Mouse (Mus musculus) heart, adult 2 months (tissue): ENCODE measurements at regions not wholly inside any gene's neighbourhood (a gene's known extent, or its start where the extent isn't known, plus 50 kb on each side); places are given as distances from the start of the nearest gene placed in this dataset.

ENCODE experiments used
- EP300 ChIP-seq: fragments of 200-500 bp; IDR thresholded peaks from 2 replicates; pipeline ENCODE4 v1.6.1; 2011; ENCODE audit warnings: low read depth, low read length, control low read depth; ENCODE audit not compliant: insufficient read depth
- POLR2A ChIP-seq: fragments of 200-500 bp; IDR thresholded peaks from 2 replicates; pipeline ENCODE4 v1.6.1; 2011; ENCODE audit warnings: mild to moderate bottlenecking, low read depth, low read length, control low read depth; ENCODE audit not compliant: insufficient read depth

DNA sequence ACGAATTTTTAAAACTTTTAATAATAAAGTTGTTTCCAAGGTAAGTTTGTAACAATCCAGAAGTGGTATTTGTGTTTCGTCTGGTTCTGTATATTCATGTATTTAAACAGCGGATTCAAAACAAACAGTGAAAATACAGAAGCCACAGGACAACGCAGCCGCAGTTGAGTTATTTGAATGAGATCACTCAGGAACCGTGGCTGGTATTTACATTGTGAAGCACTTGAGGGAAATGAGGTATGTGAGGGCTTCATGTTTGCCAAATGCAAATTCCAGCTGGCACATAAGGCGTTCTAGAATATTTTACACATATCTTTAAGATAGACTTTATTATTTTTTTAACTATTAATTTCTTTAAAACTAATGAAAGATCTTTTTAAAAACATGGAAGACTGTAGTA, 224.5 kb upstream of the Cdyl start:
- TF ChIP-seq EP300 (no peak), POLR2A (no peak)
